Mouse (Mus musculus) cerebellum, adult 2 months (tissue): ENCODE data around the gene Rhobtb1.

ENCODE experiments used
- CTCF ChIP-seq: fragments of 200-500 bp; IDR thresholded peaks from 2 replicates; pipeline ENCODE4 v1.5.1; 2011; ENCODE audit warnings: low read depth, mild to moderate bottlenecking, control low read depth, low read length, moderate library complexity, borderline replicate concordance; ENCODE audit not compliant: insufficient read depth
- POLR2A ChIP-seq: fragments of 200-500 bp; IDR thresholded peaks from 2 replicates; pipeline ENCODE4 v1.6.1; 2011; ENCODE audit warnings: low read length, control low read depth, borderline replicate concordance; ENCODE audit not compliant: insufficient read depth

- TF ChIP-seq CTCF = no peak
- no peak for TF ChIP-seq POLR2A
Measured at GRCm38 (mm10) chr10:69253075-69253685, 101.9 kb downstream of the Rhobtb1 start.
